Comparison of ENCODE assay signal across 8 mouse cellular contexts in genomic region chr11:77982441-77982905, GRCm38 (mm10). TPM values are rescaled to one million over a fixed set of nuclear protein-coding genes. Genes with fewer than 3 reads are reported as not detected.
A peak's percentile ranks its signal among the peaks of the same experiment; 100 is the strongest.
DNase-seq lines count a peak whose midpoint lies in the region; ATAC-seq and TF ChIP-seq lines count a peak whose summit lies in the region.

Gene Phf12, plus strand, starts transcription at chr11:77982754.

- 0% methylated on average over 59 of the region's 62 CpGs for WGBS in hindbrain, postnatal 0 days

- no peaks in the 10 kb centered on the region for H3K4me1 ChIP-seq in hindbrain, postnatal 0 days (ENCODE audit: insufficient read depth, low read length)

- peak; percentile 75 for ATAC-seq in common myeloid progenitor, adult 5-6 weeks (replicated peaks; ENCODE audit: low read depth, poor library complexity, severe bottlenecking)
- peak; percentile 91 for ATAC-seq in hindbrain, postnatal 0 days
- peak; percentile 80 for ATAC-seq in megakaryocyte, adult 5-6 weeks (ENCODE audit: poor library complexity, severe bottlenecking)

- peak within 1 kb of the TSS; percentile 91 for H3K4me3 ChIP-seq in gastrocnemius, adult 2 months
- H3K4me3 ChIP-seq in hindbrain, postnatal 0 days (ENCODE audit: low read length) = peak within 1 kb of the TSS; percentile 98
- H3K4me3 ChIP-seq in left cerebral cortex, adult 2 months = peak within 1 kb of the TSS; percentile 83

- peak within 1 kb of the TSS; percentile 99 for H3K9ac ChIP-seq in hindbrain, postnatal 0 days (replicated peaks; ENCODE audit: low read length)

- peaks cover 6% of the 10 kb centered on the region; the same call in 1 of the 2 replicates for H3K36me3 ChIP-seq in hindbrain, postnatal 0 days (ENCODE audit: insufficient read depth, low read length)

- no peaks in the 10 kb centered on the region for H3K27me3 ChIP-seq in hindbrain, postnatal 0 days (ENCODE audit: insufficient read depth, low read length)

- peak within 1 kb of the TSS; percentile 93 for H3K4me2 ChIP-seq in hindbrain, postnatal 0 days (ENCODE audit: low read depth, low read length)

- no peak for TF ChIP-seq CTCF in gastrocnemius, adult 2 months (IDR thresholded peaks at IDR 0.05)
- no peak for TF ChIP-seq CTCF in hindbrain, postnatal 0 days (IDR thresholded peaks at IDR 0.05; ENCODE audit: low read depth)
- TF ChIP-seq CTCF in left cerebral cortex, adult 2 months (IDR thresholded peaks at IDR 0.05) = no peak

- no peaks in the 10 kb centered on the region for H3K9me3 ChIP-seq in hindbrain, postnatal 0 days (ENCODE audit: low read length)

- DNase-seq in ZHBTc4 (ENCODE audit: low read depth, low spot score) = peak; percentile 100
- DNase-seq in gastrocnemius, adult 2 months = peak; percentile 100
- DNase-seq in hindbrain, postnatal 0 days (ENCODE audit: low spot score) = peak; percentile 100
- peak; percentile 100 for DNase-seq in left cerebral cortex, adult 2 months (ENCODE audit: extremely low spot score in 1 of 2, low spot score in 2 of 2)
- peak; percentile 99 to 100 for DNase-seq in right cerebral cortex, adult 2 months (ENCODE audit: low spot score in 2 of 2)
- peak; percentile 99 for DNase-seq in urinary bladder, postnatal 14 days (ENCODE audit: low spot score)

- peak within 1 kb of the TSS; percentile 97 for H3K27ac ChIP-seq in gastrocnemius, adult 2 months
- H3K27ac ChIP-seq in hindbrain, postnatal 0 days = peak within 1 kb of the TSS; percentile 99
- peak within 1 kb of the TSS; percentile 100 for H3K27ac ChIP-seq in left cerebral cortex, adult 2 months

- intact Hi-C loops in gastrocnemius, adult 2 months (cut with DNase I) = loop anchor here (5.0 kb wide), 1 partner anchor 195 kb away; the partner anchor contains the start of genes Nek8 and Tlcd1
- intact Hi-C loops in left cerebral cortex, adult 2 months (cut with DNase I) = loop anchor here (1.0 to 10.0 kb wide), 2 partner anchors 201 to 488 kb away; partner anchors contain the start of genes Git1 and Rpl23a

RNA-seq across cellular contexts. Expression of gene Phf12, which starts in this region (rescaled TPM):
- 29.5 and 39.0 TPM in 2 replicates for total RNA-seq in common myeloid progenitor, adult 5-6 weeks (2017)
- total RNA-seq in gastrocnemius, adult 2 months (2021) = 10 to 100 TPM; 15.0 to 15.8 TPM
- 31.9 and 34.9 TPM in 2 replicates for total RNA-seq in hindbrain, postnatal 0 days (2014; rRNA removed)
- polyA plus RNA-seq in hindbrain, postnatal 0 days (2015; fragmentation: Nextera tagmentation; extraction: Ambion mirVana) = 8.3 and 8.7 TPM in 2 replicates
- 10 to 100 TPM; 58.9 to 59.2 TPM for total RNA-seq in left cerebral cortex, adult 2 months (2021)
- 51.2 and 64.5 TPM in 2 replicates for total RNA-seq in megakaryocyte, adult 5-6 weeks (2015)
- 21.0 and 26.3 TPM in 2 replicates for total RNA-seq in megakaryocyte, adult 5-6 weeks (2017)

Comparison
In these comparisons a context has a peak if more than half of its experiments do, and no peak if none do; other contexts are left out.
1. Peak in every context shown above with its lines: DNase-seq, ATAC-seq, H3K4me3 ChIP-seq and H3K27ac ChIP-seq.